Mouse (Mus musculus) heart, embryonic 10.5 days (tissue): ENCODE results near the gene Fcgr1. TPM values are rescaled to one million over a fixed set of nuclear protein-coding genes. Genes with fewer than 3 reads are reported as not detected.
"Not testable (repeated sequence)": the region's sequence is repeated elsewhere in the genome, so short reads cannot be mapped to it uniquely, and the experiment has no call there.

Source experiments
- DNase-seq: peaks from one replicate; pipeline ENCODE4 v3.0.0-alpha.2; 2017; ENCODE audit warnings: low spot score
- H3K27ac ChIP-seq: fragments of 300-500 bp; sonication (generic); 2 replicates; pipeline ENCODE4 v1.5.1; 2016; ENCODE audit warnings: mild to moderate bottlenecking
- H3K27me3 ChIP-seq: fragments of 300-500 bp; sonication (generic); 2 replicates; pipeline ENCODE4 v1.6.1; 2016; ENCODE audit warnings: mild to moderate bottlenecking; ENCODE audit not compliant: poor library complexity, insufficient read depth, severe bottlenecking
- H3K36me3 ChIP-seq: fragments of 300-500 bp; sonication (generic); 2 replicates; pipeline ENCODE4 v1.6.1; 2016; ENCODE audit warnings: mild to moderate bottlenecking, moderate library complexity
- H3K4me1 ChIP-seq: fragments of 300-500 bp; sonication (generic); 2 replicates; pipeline ENCODE4 v1.6.1; 2016; ENCODE audit warnings: mild to moderate bottlenecking
- H3K4me3 ChIP-seq: fragments of 300-500 bp; sonication (generic); 2 replicates; pipeline ENCODE4 v1.5.1; 2016; ENCODE audit warnings: mild to moderate bottlenecking, moderate library complexity
- H3K9me3 ChIP-seq: fragments of 300-500 bp; sonication (generic); 2 replicates; pipeline ENCODE4 v1.6.1; 2016; ENCODE audit warnings: mild to moderate bottlenecking, moderate library complexity
- WGBS: fragments of 180-500 bp; shearing (Covaris S2); methylation state at CpG from one replicate; pipeline ENCODE4 v1.1.7; 2016; 5-methylcytosine and 5-hydroxymethylcytosine counted together
- polyA plus RNA-seq: library from polyadenylated mRNA; unstranded; fragments of >200 nt; fragmentation: Nextera tagmentation; extraction: Ambion mirVana; gene quantifications from 2 replicates; pipeline ENCODE4 v1.2.1, GENCODE M21; 2016

Gene Fcgr1
- polyA plus RNA-seq, 1 experiment from 2014 or later = 0.35 TPM

DNA sequence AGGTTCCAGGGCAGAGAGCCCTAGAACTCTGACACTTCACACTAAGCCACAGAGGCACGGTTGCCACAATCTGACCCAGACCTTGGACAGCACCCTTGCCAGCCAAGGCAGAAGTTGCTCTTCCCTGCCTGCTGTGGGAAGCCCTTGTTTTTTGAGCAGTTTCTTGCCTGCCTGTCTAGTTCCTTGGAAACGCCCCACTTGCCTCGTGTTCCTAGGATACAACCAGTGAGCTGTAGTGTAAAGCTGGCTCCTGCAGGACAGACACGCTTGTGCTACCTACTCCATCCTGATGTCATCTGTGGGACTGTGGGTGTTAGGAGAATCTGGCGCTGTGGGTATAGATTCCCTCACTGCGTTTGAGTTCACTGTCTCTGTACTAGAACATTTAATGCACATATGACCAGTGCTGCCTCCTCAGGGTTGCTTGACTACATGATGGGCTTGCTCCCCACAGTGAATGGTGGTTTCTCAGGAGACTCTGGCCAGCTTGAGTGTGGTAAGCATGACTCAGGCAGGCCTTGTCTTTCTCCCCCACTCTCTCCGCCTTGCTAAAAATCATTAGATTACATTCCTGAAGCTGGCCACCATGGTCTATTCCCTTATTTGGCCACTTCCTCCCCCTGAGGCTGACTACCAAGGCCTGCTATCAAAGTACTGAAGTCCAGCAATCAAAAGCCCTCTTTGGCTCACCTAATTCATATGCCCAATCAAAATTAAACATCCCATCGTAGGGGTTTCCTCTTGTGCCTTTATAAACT, 18.8 kb upstream of the Fcgr1 start:
- DNase-seq = peak; percentile 47

DNA sequence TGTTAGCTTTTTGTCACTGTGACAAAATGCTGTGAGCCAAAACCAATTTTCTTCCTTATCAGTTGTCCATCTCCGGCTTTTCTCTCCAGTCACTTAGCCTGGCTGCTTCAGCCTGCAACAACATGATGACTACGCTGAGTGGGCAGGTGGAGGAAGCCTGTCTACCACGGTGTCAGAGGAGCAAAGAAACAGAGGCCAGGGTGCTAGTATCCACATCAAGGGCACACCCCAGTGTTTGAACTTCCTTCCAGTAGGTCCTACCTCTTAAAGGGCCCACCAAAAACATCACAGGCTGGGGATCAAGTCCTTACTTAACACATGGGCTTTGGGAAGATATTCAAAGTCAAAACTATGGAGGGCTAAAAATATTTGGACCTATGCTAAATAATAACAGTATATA, 15.7 kb upstream of the Fcgr1 start:
- no peak overlapping the region for H3K27ac ChIP-seq
- 45% methylated on average over 3 of the region's 3 CpGs for WGBS
- peaks cover 6% of the 10 kb centered on the region; the same call in 1 of the 2 replicates for H3K27me3 ChIP-seq
- H3K9me3 ChIP-seq = no peaks in the 10 kb centered on the region
- 0 out of 2 replicates have a peak, but pooled peaks cover 5% of the 10 kb centered on the region for H3K4me1 ChIP-seq
- DNase-seq = no peak
- H3K4me3 ChIP-seq = no peak overlapping the region
- no peaks in the 10 kb centered on the region for H3K36me3 ChIP-seq

More for the DNA sequence above, 18.8 kb upstream of the Fcgr1 start:
- Histone ChIP-seq H3K4me3 (no peak overlapping the region), H3K9me3 (no peaks in the 10 kb centered on the region), H3K4me1 (0 out of 2 replicates have a peak, but pooled peaks cover 5% of the 10 kb centered on the region), H3K36me3 (no peaks in the 10 kb centered on the region), H3K27me3 (no peaks in the 10 kb centered on the region), H3K27ac (no peak overlapping the region)
- WGBS = 61% methylated on average over 8 of the region's 8 CpGs

DNA sequence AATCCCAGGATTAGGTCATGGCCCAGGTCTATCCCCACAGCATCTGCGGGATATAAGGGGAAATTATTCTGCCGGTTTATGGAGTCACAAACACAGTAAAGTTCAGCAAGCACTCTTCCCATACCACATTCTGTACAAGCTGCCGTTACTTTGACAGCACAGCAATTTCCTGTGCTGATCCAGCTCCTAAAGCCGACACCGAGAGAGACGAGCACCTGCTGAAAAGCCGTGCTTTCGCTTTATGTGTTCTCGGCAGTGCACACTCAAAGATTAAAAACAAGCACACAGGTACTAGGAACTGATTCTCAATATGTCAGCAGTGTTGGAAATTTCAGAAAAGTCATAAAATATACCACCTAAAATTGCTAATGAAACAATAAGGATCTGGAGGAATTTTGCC, 12.7 kb upstream of the Fcgr1 start:
- Histone ChIP-seq H3K4me3 (no peak overlapping the region), H3K36me3 (no peaks in the 10 kb centered on the region), H3K27me3 (peaks cover 12% of the 10 kb centered on the region; the same call in 1 of the 2 replicates), H3K9me3 (no peaks in the 10 kb centered on the region), H3K4me1 (no peaks in the 10 kb centered on the region), H3K27ac (no peak overlapping the region)
- WGBS = 77% methylated on average over 9 of the region's 9 CpGs
- DNase-seq = no peak

DNA sequence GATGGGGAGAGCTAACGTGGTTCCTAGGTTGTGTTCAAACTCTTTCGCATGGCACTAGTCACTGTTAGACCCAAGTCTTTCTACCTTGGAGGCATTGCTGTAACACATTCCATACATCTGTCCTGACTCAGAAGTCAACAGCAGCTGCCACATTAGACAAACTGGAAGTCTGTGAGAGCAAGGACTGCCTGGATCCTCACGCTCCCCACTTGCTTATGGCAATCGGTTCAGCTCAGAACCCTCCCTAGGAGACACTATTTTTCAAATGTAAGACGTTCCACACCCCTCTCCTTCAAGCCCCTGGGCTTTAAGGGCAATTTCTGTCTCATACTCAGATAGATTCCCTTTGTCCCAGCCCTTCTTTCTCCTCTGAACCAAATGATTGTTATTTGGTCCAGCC, 8.3 kb upstream of the Fcgr1 start:
- Histone ChIP-seq H3K4me1 (no peaks in the 10 kb centered on the region), H3K9me3 (no peaks in the 10 kb centered on the region), H3K36me3 (no peaks in the 10 kb centered on the region), H3K27me3 (peaks cover 12% of the 10 kb centered on the region; the same call in 1 of the 2 replicates), H3K27ac (no peak overlapping the region), H3K4me3 (no peak overlapping the region)
- DNase-seq = peak; percentile 55
- 76% methylated on average over 5 of the region's 5 CpGs for WGBS

DNA sequence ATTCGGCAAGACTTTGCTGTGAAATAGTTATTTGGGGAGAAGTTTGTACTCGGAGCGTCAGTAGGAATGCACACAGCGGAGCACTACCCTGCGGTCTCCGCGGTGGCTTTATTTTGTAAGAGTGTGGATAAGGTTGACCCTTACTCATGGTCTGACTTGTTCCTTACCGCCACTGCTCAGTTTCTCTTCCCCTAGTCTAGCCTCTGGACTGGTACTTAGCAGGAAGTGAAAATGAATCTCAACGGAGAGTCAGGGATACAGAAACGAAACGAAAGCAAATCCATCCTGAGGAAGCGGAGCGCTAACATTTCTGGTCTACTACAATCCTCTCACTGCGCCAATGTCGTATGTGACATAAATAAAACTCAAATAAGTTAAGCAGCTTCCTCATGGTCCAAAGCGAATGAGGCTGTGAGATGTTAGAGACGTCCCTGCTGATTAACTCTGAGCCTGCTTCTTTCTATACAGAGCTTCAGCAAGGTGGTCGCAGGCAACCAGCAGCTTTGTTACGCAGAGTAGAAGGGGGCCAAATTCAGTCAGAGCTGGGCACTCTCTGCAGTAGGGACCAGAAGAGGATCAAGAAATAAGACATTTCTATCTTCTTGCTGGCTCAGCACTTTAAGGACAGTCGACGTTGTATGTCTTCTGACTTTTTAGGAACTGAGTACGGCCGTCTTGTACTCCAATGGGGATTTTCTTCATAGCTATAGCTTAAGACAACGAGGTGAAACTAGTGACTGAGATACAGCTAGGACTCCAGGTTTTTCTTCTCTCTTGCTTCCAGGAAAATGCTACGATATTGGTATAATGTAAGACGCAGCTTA, 7.1 kb upstream of the Fcgr1 start:
- no peaks in the 10 kb centered on the region for H3K9me3 ChIP-seq
- DNase-seq = peak; percentile 69
- H3K27me3 ChIP-seq = peaks cover 7% of the 10 kb centered on the region; the same call in 1 of the 2 replicates
- H3K4me3 ChIP-seq = peak overlapping the region; percentile 37
- H3K27ac ChIP-seq = no peak overlapping the region
- no peaks in the 10 kb centered on the region for H3K4me1 ChIP-seq
- 66% methylated on average over 26 of the region's 26 CpGs for WGBS
- H3K36me3 ChIP-seq = no peaks in the 10 kb centered on the region

DNA sequence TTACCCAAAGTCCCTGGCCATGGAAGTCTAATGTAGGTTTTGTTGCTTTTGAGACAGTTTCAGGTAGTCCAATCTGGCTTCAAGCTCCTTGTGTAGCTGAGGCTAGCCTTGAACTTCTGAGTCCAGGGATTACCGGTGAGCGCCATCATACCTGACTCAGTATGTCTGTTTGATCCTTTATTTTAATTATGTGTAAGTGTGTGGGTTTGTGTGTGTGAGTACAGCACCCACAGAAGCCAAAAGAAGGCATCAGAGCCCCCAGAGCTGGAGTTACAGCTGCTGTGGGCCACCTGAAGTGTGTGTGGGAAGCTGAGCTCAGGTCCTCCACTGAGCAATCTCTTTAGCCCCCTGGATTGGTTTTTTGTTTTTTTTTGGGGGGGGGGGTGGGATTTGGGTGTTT, 5.8 kb upstream of the Fcgr1 start:
- Histone ChIP-seq H3K4me1 (no peaks in the 10 kb centered on the region), H3K9me3 (no peaks in the 10 kb centered on the region), H3K36me3 (no peaks in the 10 kb centered on the region), H3K4me3 (no peak overlapping the region), H3K27me3 (peaks cover 6% of the 10 kb centered on the region; the same call in 1 of the 2 replicates), H3K27ac (no peak overlapping the region)
- peak; percentile 52 for DNase-seq
- 95% methylated on average over 2 of the region's 2 CpGs for WGBS

DNA sequence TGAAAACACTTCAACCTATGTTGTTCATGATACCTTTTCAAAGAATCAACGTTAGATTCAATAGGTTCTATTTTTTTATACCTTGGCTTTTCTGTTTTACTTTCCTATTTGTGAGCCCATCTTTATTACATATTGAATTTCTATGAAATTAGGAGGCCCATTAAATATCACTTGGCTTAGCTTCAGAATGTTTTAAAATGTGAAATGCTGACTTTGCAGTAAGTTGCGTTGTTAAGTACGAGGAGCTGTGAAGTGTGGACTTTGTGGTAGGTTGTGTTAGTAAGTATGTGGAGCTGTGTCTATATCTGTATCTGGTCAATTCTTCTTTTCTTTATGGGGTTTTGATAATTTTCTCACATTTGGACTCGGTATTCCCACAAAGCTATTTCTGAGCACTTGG, 4.6 kb upstream of the Fcgr1 start:
- DNase-seq = no peak
- Histone ChIP-seq H3K4me1 (no peaks in the 10 kb centered on the region), H3K4me3 (no peak overlapping the region), H3K9me3 (no peaks in the 10 kb centered on the region), H3K36me3 (no peaks in the 10 kb centered on the region), H3K27me3 (peaks cover 6% of the 10 kb centered on the region; the same call in 1 of the 2 replicates), H3K27ac (no peak overlapping the region)
- WGBS = 86% methylated on average over 4 of the region's 4 CpGs

DNA sequence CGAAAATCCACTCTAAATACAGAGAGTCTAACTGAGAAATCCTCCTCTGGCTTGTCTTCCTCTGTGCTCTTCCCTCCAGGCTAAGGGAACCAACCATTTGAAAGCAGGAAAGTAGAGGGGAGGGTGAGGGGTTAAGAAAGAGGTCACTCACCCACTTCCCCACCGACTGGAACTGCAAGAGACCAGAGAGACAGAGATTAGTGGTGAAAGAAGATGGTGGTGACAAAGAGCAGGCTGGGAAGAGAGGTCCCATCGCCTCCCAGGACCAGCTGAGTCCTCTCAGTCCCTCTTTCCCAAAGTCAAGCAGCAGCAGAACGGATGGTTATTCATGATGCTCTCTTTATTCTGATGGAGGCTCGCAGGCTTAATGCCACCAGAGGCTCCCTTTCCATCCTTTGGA, 401 bp downstream of the Fcgr1 start:
- Histone ChIP-seq H3K4me3 (no peak overlapping the region), H3K9me3 (no peaks in the 10 kb centered on the region), H3K36me3 (no peaks in the 10 kb centered on the region), H3K27me3 (no peaks in the 10 kb centered on the region), H3K27ac (no peak overlapping the region), H3K4me1 (no peaks in the 10 kb centered on the region)
- DNase-seq = no peak
- WGBS = 47% methylated on average over 5 of the region's 5 CpGs

DNA sequence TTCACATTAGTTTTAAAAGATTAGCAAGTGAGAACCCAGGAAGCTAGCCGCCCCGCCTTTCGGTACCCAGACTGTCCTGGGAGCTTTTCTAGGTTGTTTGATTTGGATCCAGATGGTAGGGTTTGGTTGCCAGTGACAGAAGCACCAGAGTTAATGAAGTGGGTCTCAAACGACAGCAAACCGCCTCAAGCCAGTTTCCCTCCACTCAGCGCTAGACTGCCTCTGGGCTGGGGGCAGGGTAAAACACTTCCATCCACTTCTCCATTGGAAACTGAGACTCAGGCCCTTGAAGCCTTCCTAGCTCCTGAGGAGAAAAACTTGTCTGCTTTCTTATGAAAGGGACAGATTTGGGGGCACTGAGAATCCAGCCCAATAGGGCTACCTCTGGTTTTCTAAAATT, 1.1 kb downstream of the Fcgr1 start:
- no peaks in the 10 kb centered on the region for H3K9me3 ChIP-seq
- DNase-seq = no peak
- WGBS = 61% methylated on average over 6 of the region's 6 CpGs
- H3K27me3 ChIP-seq = no peaks in the 10 kb centered on the region
- H3K4me3 ChIP-seq = no peak overlapping the region
- H3K4me1 ChIP-seq = no peaks in the 10 kb centered on the region
- H3K36me3 ChIP-seq = no peaks in the 10 kb centered on the region
- H3K27ac ChIP-seq = no peak overlapping the region

DNA sequence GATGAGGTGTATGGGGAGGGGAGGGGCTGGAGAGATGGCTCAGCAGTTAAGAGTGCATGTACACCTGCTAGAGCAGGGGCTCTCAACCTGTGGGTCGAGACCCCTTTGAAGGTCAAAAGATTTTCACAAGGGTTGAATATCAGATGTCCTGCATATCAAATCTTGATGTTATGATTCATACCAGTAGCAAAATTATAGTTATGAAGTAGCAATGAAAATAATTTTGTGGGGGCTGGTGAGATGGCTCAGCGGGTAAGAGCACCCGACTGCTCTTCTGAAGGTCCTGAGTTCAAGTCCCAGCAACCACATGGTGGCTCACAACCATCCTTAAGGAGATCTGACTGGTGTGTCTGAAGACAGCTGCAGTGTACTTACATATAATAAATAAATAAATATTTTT, 3.0 kb downstream of the Fcgr1 start:
- not testable (repeated sequence) for H3K27ac ChIP-seq, H3K36me3 ChIP-seq, H3K9me3 ChIP-seq, DNase-seq, H3K27me3 ChIP-seq, H3K4me1 ChIP-seq, H3K4me3 ChIP-seq
- WGBS = 88% methylated on average over 3 of the region's 3 CpGs

DNA sequence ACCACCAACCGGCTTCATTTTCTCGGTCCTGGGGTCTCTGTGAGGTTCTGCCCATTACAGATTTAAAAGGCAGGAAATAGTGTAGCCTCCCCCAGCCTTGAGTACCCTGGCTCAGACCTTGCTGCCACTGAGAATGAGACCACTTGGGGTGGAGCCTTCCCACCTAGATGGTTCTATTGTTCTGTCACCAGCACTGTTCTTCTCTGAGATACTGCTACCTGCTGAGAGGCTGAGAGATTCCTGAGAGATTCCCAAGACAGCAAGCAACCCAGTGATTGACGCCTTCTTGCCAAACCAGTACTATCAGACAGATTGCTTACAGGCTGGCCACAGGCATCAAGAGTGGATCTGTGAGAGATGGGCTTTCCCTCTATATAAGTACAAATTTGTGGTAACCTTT, 4.6 kb downstream of the Fcgr1 start:
- Histone ChIP-seq H3K9me3 (no peaks in the 10 kb centered on the region), H3K36me3 (no peaks in the 10 kb centered on the region), H3K27me3 (peaks cover 13% of the 10 kb centered on the region), H3K27ac (no peak overlapping the region), H3K4me1 (peaks cover 3% of the 10 kb centered on the region), H3K4me3 (no peak overlapping the region)
- 63% methylated on average over 3 of the region's 3 CpGs for WGBS
- DNase-seq = no peak

DNA sequence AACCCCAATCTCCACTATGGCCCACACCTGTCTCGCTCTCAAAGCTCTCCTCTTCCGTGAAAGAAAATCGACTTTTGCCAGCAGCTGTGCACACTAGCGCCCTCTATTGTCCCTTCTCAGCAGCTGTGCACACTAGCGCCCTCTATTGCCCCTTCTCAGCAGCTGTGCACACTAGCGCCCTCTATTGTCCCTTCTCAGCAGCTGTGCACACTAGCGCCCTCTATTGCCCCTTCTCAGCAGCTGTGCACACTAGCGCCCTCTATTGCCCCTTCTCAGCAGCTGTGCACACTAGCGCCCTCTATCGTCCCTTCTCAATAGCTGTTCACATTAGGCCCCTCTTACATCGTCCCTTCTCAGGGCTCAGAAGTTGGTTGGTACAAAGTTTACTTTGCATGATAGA, 6.4 kb downstream of the Fcgr1 start:
- not testable (repeated sequence) for H3K27ac ChIP-seq, H3K9me3 ChIP-seq, H3K4me3 ChIP-seq, DNase-seq, H3K36me3 ChIP-seq
- Histone ChIP-seq H3K4me1 (peaks cover 14% of the 10 kb centered on the region), H3K27me3 (peaks cover 30% of the 10 kb centered on the region)
- WGBS = 88% methylated on average over 11 of the region's 11 CpGs

DNA sequence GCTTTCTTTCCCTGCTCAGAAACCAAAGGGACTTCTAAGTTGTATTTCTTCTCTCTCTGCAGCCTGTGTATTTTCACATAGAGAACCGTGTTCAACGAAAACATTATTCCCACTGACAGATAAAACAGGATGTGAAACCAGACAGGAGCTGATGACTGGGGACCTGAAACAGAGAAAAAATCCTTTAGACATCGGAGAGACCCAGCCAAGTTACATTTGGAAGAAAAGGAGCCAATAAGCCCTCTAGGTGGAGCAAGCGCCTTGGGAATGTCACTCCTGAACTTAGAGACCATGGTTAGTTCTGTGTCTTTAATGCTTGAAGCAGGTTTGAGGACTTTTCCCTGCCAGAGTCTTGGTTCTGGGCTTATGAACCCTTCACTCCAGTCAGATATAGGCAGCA, 9.3 kb downstream of the Fcgr1 start:
- Histone ChIP-seq H3K4me3 (peak overlapping the region; percentile 35), H3K36me3 (no peaks in the 10 kb centered on the region), H3K4me1 (peaks cover 14% of the 10 kb centered on the region), H3K27ac (no peak overlapping the region), H3K27me3 (peaks cover 40% of the 10 kb centered on the region), H3K9me3 (no peaks in the 10 kb centered on the region)
- WGBS = 15% methylated on average over 4 of the region's 4 CpGs
- DNase-seq = no peak
